Mouse (Mus musculus) cerebral cortex, adult 2 months (tissue): ENCODE data around the gene Hs6st1.

Experiments used
- WGBS: fragments of 180-500 bp; shearing (Covaris S2); methylation state at CpG from one replicate; pipeline ENCODE4 v1.1.7; 2018; 5-methylcytosine and 5-hydroxymethylcytosine counted together

Hs6st1 gene

GRCm38 (mm10) chr1:36064861-36065760 is 3.1 kb upstream of the Hs6st1 start:
- WGBS, result 2% methylated on average over 24 of the region's 24 CpGs

- WGBS, result 64% methylated on average over 9 of the region's 9 CpGs
Measured at GRCm38 (mm10) chr1:36065761-36066150, 2.4 kb upstream of the Hs6st1 start.

GRCm38 (mm10) chr1:36066216-36066980 is 1.8 kb upstream of the Hs6st1 start:
- 97% methylated on average over 6 of the region's 6 CpGs for WGBS

- 91% methylated on average over 4 of the region's 4 CpGs for WGBS
Measured at GRCm38 (mm10) chr1:36067201-36067600, 999 bp upstream of the Hs6st1 start.

GRCm38 (mm10) chr1:36067611-36068010 is 589 bp upstream of the Hs6st1 start:
- WGBS, result 26% methylated on average over 12 of the region's 12 CpGs

GRCm38 (mm10) chr1:36068531-36069120 is 426 bp downstream of the Hs6st1 start:
- WGBS, result under 1% methylated on average over 76 of the region's 76 CpGs

- WGBS, result 7% methylated on average over 13 of the region's 13 CpGs
Measured at GRCm38 (mm10) chr1:36069291-36069771, 1.1 kb downstream of the Hs6st1 start.

GRCm38 (mm10) chr1:36070190-36070589 is 2.0 kb downstream of the Hs6st1 start:
- WGBS, result 50% methylated on average over 6 of the region's 6 CpGs

- WGBS, result 59% methylated on average over 3 of the region's 3 CpGs
Measured at GRCm38 (mm10) chr1:36070740-36071139, 2.5 kb downstream of the Hs6st1 start.

GRCm38 (mm10) chr1:36071176-36071575 is 3.0 kb downstream of the Hs6st1 start:
- WGBS, result 66% methylated on average over 7 of the region's 7 CpGs

- 55% methylated on average over 3 of the region's 3 CpGs for WGBS
Measured at GRCm38 (mm10) chr1:36071611-36072010, 3.4 kb downstream of the Hs6st1 start.

- WGBS, result 57% methylated on average over 11 of the region's 11 CpGs
Measured at GRCm38 (mm10) chr1:36072588-36073556, 4.7 kb downstream of the Hs6st1 start.

GRCm38 (mm10) chr1:36073566-36073965 is 5.4 kb downstream of the Hs6st1 start:
- WGBS, result 75% methylated on average over 8 of the region's 8 CpGs

GRCm38 (mm10) chr1:36074197-36074596 is 6.0 kb downstream of the Hs6st1 start:
- WGBS, result 98% methylated on average over 5 of the region's 5 CpGs

GRCm38 (mm10) chr1:36074968-36075367 is 6.8 kb downstream of the Hs6st1 start:
- 84% methylated on average over 7 of the region's 7 CpGs for WGBS

- WGBS, result 71% methylated on average over 5 of the region's 5 CpGs
Measured at GRCm38 (mm10) chr1:36075652-36076051, 7.5 kb downstream of the Hs6st1 start.

GRCm38 (mm10) chr1:36077084-36077483 is 8.9 kb downstream of the Hs6st1 start:
- WGBS, result 69% methylated on average over 6 of the region's 6 CpGs

- 100% methylated on average over 1 of the region's 1 CpGs for WGBS
Measured at GRCm38 (mm10) chr1:36078250-36078649, 10.1 kb downstream of the Hs6st1 start.

- WGBS, result 44% methylated on average over 8 of the region's 8 CpGs
Measured at GRCm38 (mm10) chr1:36079679-36080078, 11.5 kb downstream of the Hs6st1 start.

- WGBS, result 64% methylated on average over 5 of the region's 5 CpGs
Measured at GRCm38 (mm10) chr1:36080974-36081373, 12.8 kb downstream of the Hs6st1 start.

- WGBS, result 80% methylated on average over 6 of the region's 6 CpGs
Measured at GRCm38 (mm10) chr1:36082184-36082583, 14.0 kb downstream of the Hs6st1 start.
